Mouse (Mus musculus): ENCODE data around the gene AI837181. TPM values are rescaled to one million over a fixed set of nuclear protein-coding genes. Genes with fewer than 3 reads are reported as not detected.

AI837181 gene
- polyA plus RNA-seq, 1 experiment from 2014 or later, result 63.6 TPM

DNA sequence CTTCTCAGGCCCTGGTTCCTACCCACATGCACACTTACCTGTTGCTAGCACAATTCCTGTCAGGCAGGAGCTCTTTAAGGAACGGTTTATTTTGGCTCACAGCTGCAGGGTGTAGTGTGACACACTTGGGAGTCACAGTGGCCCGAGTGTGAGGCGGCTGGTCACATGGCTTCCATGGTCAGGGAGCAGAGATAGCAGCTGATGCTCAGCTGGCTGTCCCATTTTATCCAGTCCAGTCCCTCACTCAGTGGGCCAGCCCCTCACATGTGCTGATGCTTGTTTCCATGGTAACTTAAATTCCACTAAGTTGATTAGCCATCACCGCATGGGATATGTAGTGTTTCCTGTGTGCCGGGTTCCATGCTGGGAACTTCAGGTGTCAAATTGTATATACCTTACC lies 13.0 kb upstream of the AI837181 start:
- TF ChIP-seq EP300 (IDR thresholded peaks at IDR 0.05) (no peak), CTCF (IDR thresholded peaks at IDR 0.05) (no peak)
- no peaks in the 10 kb centered on the region for H3K36me3 ChIP-seq (ENCODE audit: insufficient read depth, low read length)
- 0 out of 2 replicates have a peak, but pooled peaks cover 9% of the 10 kb centered on the region for H3K4me1 ChIP-seq (ENCODE audit: insufficient read depth, low read depth, low read length)
- no peak overlapping the region for H3K27ac ChIP-seq (ENCODE audit: low read length)
- DNase-seq (ENCODE audit: low spot score) (no peak), ATAC-seq (no peak)
- H3K9ac ChIP-seq (replicated peaks; ENCODE audit: low read depth), result no peak overlapping the region
- H3K27me3 ChIP-seq (replicated peaks; ENCODE audit: insufficient read depth, low read length), result no peaks in the 10 kb centered on the region
- no peak overlapping the region for H3K4me2 ChIP-seq (replicated peaks; ENCODE audit: low read depth, low read length)
- H3K4me3 ChIP-seq (ENCODE audit: low read depth, low read length), result no peak overlapping the region
- 49% methylated on average over 5 of the region's 5 CpGs for WGBS
- H3K9me3 ChIP-seq (ENCODE audit: low read length), result no peaks in the 10 kb centered on the region

DNA sequence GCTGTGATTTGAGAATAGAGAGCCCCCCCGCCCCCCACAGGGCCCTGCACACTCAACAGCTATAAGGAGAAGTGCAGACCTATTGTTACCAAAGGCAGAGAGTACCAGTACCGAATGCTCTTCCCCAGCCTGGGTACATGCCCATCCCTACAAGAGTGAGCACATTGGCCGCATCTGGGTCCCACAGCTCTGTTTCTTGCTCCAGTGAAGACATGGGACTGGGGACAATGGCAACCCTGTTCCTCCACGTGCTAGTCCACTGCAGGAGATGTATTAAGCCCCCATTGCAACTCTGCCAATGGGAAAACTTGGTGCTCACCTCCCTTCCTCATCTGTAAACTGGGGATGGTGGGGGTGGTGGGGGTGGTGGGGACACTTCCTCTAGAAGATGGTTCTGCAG lies 11.1 kb upstream of the AI837181 start:
- Histone ChIP-seq H3K4me3 (ENCODE audit: low read depth, low read length) (no peak overlapping the region), H3K4me1 (ENCODE audit: insufficient read depth, low read depth, low read length) (0 out of 2 replicates have a peak, but pooled peaks cover 9% of the 10 kb centered on the region), H3K9ac (replicated peaks; ENCODE audit: low read depth) (no peak overlapping the region), H3K27me3 (replicated peaks; ENCODE audit: insufficient read depth, low read length) (no peaks in the 10 kb centered on the region), H3K36me3 (ENCODE audit: insufficient read depth, low read length) (0 out of 2 replicates have a peak, but pooled peaks cover 6% of the 10 kb centered on the region), H3K4me2 (replicated peaks; ENCODE audit: low read depth, low read length) (no peak overlapping the region), H3K9me3 (ENCODE audit: low read length) (no peaks in the 10 kb centered on the region), H3K27ac (ENCODE audit: low read length) (peak overlapping the region; percentile 77)
- TF ChIP-seq CTCF (IDR thresholded peaks at IDR 0.05) (no peak), EP300 (IDR thresholded peaks at IDR 0.05) (no peak)
- no peak for DNase-seq (ENCODE audit: low spot score)
- ATAC-seq, result no peak
- 77% methylated on average over 4 of the region's 4 CpGs for WGBS

DNA sequence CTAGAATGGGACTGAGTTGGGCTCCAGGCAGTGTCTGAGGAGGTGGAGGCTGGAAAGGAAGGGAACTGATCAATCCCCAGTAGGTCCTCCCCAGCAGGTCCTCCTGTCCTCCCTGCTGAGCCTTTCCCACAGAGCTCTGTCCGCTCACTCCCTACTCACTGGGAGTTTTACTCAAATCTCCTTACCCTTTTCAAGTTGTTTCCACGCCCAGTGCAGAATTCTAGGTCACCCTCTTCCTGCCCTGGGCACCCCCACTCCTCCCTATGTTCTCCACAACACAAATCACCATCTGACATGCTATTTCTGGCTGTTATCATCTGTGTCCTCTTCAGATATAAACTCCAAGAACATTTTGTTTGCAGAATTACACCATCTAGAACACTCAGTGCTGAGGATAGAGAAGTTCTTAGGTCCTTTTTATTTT lies 10.4 kb upstream of the AI837181 start:
- Histone ChIP-seq H3K27ac (ENCODE audit: low read length) (peak overlapping the region; percentile 77), H3K9me3 (ENCODE audit: low read length) (no peaks in the 10 kb centered on the region), H3K4me3 (ENCODE audit: low read depth, low read length) (no peak overlapping the region), H3K9ac (replicated peaks; ENCODE audit: low read depth) (no peak overlapping the region), H3K36me3 (ENCODE audit: insufficient read depth, low read length) (0 out of 2 replicates have a peak, but pooled peaks cover 6% of the 10 kb centered on the region), H3K4me1 (ENCODE audit: insufficient read depth, low read depth, low read length) (0 out of 2 replicates have a peak, but pooled peaks cover 9% of the 10 kb centered on the region), H3K27me3 (replicated peaks; ENCODE audit: insufficient read depth, low read length) (no peaks in the 10 kb centered on the region), H3K4me2 (replicated peaks; ENCODE audit: low read depth, low read length) (no peak overlapping the region)
- peak; percentile 86 for ATAC-seq
- peak; percentile 94 for DNase-seq (ENCODE audit: low spot score)
- 23% methylated on average over 2 of the region's 2 CpGs for WGBS
- no peak for TF ChIP-seq CTCF (IDR thresholded peaks at IDR 0.05)
- TF ChIP-seq EP300 (IDR thresholded peaks at IDR 0.05), result peak; percentile 95

DNA sequence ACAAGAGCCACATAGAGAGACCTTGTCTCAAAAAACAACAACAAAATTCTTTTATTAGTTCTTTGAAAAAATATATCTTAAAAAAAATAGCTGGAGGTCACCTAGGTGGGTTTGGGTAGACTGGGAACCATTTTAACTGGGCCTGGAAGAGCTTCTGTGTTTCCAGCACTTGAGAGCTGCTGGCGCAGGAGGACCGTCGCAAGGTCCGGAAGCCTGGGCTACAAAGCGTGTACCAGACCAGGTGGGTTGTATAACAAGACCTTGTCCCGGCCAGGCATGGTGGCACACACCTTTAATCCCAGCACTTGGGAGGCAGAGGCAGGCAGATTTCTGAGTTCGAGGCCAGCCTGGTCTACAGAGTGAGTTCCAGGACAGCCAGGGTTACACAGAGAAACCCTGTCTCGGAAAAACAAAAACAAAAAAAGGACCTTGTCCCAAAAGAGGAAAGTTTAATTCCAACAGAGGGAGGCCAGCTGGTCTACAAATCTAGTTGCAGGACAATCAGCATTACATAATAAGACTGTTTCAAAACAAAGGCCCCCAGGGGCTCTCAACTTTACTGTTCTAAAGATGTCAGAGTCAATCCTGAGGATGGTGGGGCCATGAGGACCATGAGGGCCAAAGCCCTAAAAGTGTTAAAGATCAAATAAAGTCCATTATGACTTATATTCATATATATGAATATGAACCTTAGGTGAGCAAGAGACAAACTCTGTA lies 6.0 kb upstream of the AI837181 start:
- no peaks in the 10 kb centered on the region for H3K9me3 ChIP-seq (ENCODE audit: low read length)
- no peaks in the 10 kb centered on the region for H3K27me3 ChIP-seq (replicated peaks; ENCODE audit: insufficient read depth, low read length)
- H3K4me1 ChIP-seq (ENCODE audit: insufficient read depth, low read depth, low read length), result peaks cover 20% of the 10 kb centered on the region
- 93% methylated on average over 7 of the region's 8 CpGs for WGBS
- ATAC-seq (no peak), DNase-seq (ENCODE audit: low spot score) (peak; percentile 58)
- H3K27ac ChIP-seq (ENCODE audit: low read length), result no peak overlapping the region
- no peak overlapping the region for H3K4me2 ChIP-seq (replicated peaks; ENCODE audit: low read depth, low read length)
- no peak for TF ChIP-seq EP300 (IDR thresholded peaks at IDR 0.05)
- no peak for TF ChIP-seq CTCF (IDR thresholded peaks at IDR 0.05)
- no peak overlapping the region for H3K4me3 ChIP-seq (ENCODE audit: low read depth, low read length)
- no peak overlapping the region for H3K9ac ChIP-seq (replicated peaks; ENCODE audit: low read depth)
- H3K36me3 ChIP-seq (ENCODE audit: insufficient read depth, low read length), result 0 out of 2 replicates have a peak, but pooled peaks cover 17% of the 10 kb centered on the region

DNA sequence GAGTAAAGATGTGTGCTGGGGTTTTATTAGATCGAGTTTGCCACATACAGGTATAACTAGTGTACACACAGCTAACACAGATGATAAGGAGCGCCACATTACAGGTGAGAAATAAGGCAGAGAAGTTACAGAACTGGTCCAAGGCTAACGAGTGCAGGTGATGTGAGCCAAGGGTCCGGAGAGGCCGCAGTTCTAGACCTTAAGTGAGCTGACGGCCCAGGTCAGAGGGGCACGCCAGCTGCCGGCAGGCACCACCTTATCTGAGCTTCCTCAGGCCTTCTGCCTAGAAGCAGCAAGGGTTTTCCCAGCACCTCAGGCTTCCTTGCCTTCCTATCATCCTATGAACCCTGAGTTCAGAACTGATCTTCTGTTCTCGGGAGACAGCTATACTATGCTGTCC lies 5.3 kb upstream of the AI837181 start:
- DNase-seq (ENCODE audit: low spot score) (no peak), ATAC-seq (no peak)
- Histone ChIP-seq H3K9me3 (ENCODE audit: low read length) (no peaks in the 10 kb centered on the region), H3K4me1 (ENCODE audit: insufficient read depth, low read depth, low read length) (peaks cover 14% of the 10 kb centered on the region), H3K27me3 (replicated peaks; ENCODE audit: insufficient read depth, low read length) (no peaks in the 10 kb centered on the region), H3K36me3 (ENCODE audit: insufficient read depth, low read length) (0 out of 2 replicates have a peak, but pooled peaks cover 17% of the 10 kb centered on the region), H3K27ac (ENCODE audit: low read length) (no peak overlapping the region), H3K4me2 (replicated peaks; ENCODE audit: low read depth, low read length) (no peak overlapping the region), H3K9ac (replicated peaks; ENCODE audit: low read depth) (no peak overlapping the region), H3K4me3 (ENCODE audit: low read depth, low read length) (no peak overlapping the region)
- 85% methylated on average over 9 of the region's 9 CpGs for WGBS
- TF ChIP-seq CTCF (IDR thresholded peaks at IDR 0.05) (no peak), EP300 (IDR thresholded peaks at IDR 0.05) (no peak)

DNA sequence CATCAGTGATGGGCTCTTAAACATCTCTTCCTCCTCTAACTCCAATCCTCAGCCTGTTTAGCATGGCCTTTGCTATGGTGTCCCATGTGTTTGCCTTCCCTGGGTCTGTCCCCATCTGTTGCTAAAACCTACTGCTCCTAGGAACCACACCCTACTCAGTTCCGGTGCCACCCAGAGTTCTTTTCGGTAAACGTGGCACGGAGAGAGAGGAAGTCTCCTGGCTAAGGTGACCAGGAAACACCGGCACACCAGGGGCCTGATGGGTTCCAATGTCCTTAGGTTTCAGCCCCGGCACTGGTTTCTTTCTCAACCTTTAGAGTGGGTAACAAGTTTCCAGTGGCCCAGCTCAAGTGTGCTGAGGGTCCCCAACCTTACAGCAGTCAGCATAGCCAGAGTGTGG lies 4.4 kb upstream of the AI837181 start:
- TF ChIP-seq CTCF (IDR thresholded peaks at IDR 0.05) (no peak), EP300 (IDR thresholded peaks at IDR 0.05) (no peak)
- H3K9ac ChIP-seq (replicated peaks; ENCODE audit: low read depth), result no peak overlapping the region
- H3K27me3 ChIP-seq (replicated peaks; ENCODE audit: insufficient read depth, low read length), result no peaks in the 10 kb centered on the region
- ATAC-seq, result no peak
- 88% methylated on average over 6 of the region's 6 CpGs for WGBS
- H3K9me3 ChIP-seq (ENCODE audit: low read length), result no peaks in the 10 kb centered on the region
- H3K4me1 ChIP-seq (ENCODE audit: insufficient read depth, low read depth, low read length), result peaks cover 14% of the 10 kb centered on the region
- no peak overlapping the region for H3K4me3 ChIP-seq (ENCODE audit: low read depth, low read length)
- 0 out of 2 replicates have a peak, but pooled peaks cover 17% of the 10 kb centered on the region for H3K36me3 ChIP-seq (ENCODE audit: insufficient read depth, low read length)
- no peak overlapping the region for H3K4me2 ChIP-seq (replicated peaks; ENCODE audit: low read depth, low read length)
- no peak overlapping the region for H3K27ac ChIP-seq (ENCODE audit: low read length)
- DNase-seq (ENCODE audit: low spot score), result no peak

Measured in lung, postnatal 0 days (tissue).